Mouse (Mus musculus) kidney, postnatal 4 days (tissue): ENCODE measurements around the gene Mios.

ENCODE experiments used
- DNase-seq, 2 experiments: peaks; one replicate each; pipeline ENCODE4 v3.0.0; 2021; ENCODE audit warnings: mixed read lengths in 2 of 2

Gene Mios

GRCm38 (mm10) chr6:8209047-8209865, at the start of gene Mios:
TSS of gene Mios (plus strand) at chr6:8209222.
- DNase-seq = peak; percentile 91 to 95

- DNase-seq = no peak
Measured at GRCm38 (mm10) chr6:8160001-8160400, 49.0 kb upstream of the Mios start.

GRCm38 (mm10) chr6:8164741-8165140, 44.3 kb upstream of the Mios start:
- no peak for DNase-seq

- no peak for DNase-seq
Measured at GRCm38 (mm10) chr6:8172101-8172500, 36.9 kb upstream of the Mios start.

GRCm38 (mm10) chr6:8174062-8174461, 35.0 kb upstream of the Mios start:
- DNase-seq = no peak

GRCm38 (mm10) chr6:8175346-8175745, 33.7 kb upstream of the Mios start:
- DNase-seq = no peak

- DNase-seq = no peak
Measured at GRCm38 (mm10) chr6:8176116-8176515, 32.9 kb upstream of the Mios start.

- peak; percentile 7 to 18 for DNase-seq
Measured at GRCm38 (mm10) chr6:8178397-8178941, 30.6 kb upstream of the Mios start.

GRCm38 (mm10) chr6:8188599-8189233, 20.3 kb upstream of the Mios start:
- DNase-seq = no peak

GRCm38 (mm10) chr6:8189917-8190316, 19.1 kb upstream of the Mios start:
- DNase-seq = no peak

GRCm38 (mm10) chr6:8192517-8192916, 16.5 kb upstream of the Mios start, which contains the start of gene Col28a1:
TSS of gene Col28a1 (minus strand) at chr6:8192617.
- DNase-seq = no peak

- DNase-seq = peak; percentile 5 to 32
Measured at GRCm38 (mm10) chr6:8209866-8210186, 804 bp downstream of the Mios start.

GRCm38 (mm10) chr6:8210661-8211060, 1.6 kb downstream of the Mios start:
- no peak for DNase-seq

- DNase-seq = no peak
Measured at GRCm38 (mm10) chr6:8227035-8227434, 18.0 kb downstream of the Mios start.

GRCm38 (mm10) chr6:8228596-8228995, 19.6 kb downstream of the Mios start:
- DNase-seq = no peak

GRCm38 (mm10) chr6:8258316-8258715, 49.3 kb downstream of the Mios start:
- no peak for DNase-seq

- DNase-seq = peak; percentile 96 to 98
Measured at GRCm38 (mm10) chr6:8259004-8259666, 50.1 kb downstream of the Mios start, which contains the start of the genes Rpa3, Umad1 and Gm45062. TSS of gene Rpa3 (minus strand) at chr6:8259173. TSS of gene Umad1 (plus strand) at chr6:8259288. TSS of gene Gm45062 (plus strand) at chr6:8259450.

- no peak for DNase-seq
Measured at GRCm38 (mm10) chr6:8259667-8260044, 50.6 kb downstream of the Mios start.

- DNase-seq = no peak
Measured at GRCm38 (mm10) chr6:8271047-8271446, 62.0 kb downstream of the Mios start.

GRCm38 (mm10) chr6:8274387-8275054, 65.5 kb downstream of the Mios start:
- peak; percentile 73 to 75 for DNase-seq

- DNase-seq = peak; percentile 72 to 76
Measured at GRCm38 (mm10) chr6:8275098-8275497, 66.1 kb downstream of the Mios start.

GRCm38 (mm10) chr6:8276431-8276830, 67.4 kb downstream of the Mios start:
- no peak for DNase-seq
